Comparison of ENCODE assay signal across 1 mouse cellular context in the genomic region with DNA sequence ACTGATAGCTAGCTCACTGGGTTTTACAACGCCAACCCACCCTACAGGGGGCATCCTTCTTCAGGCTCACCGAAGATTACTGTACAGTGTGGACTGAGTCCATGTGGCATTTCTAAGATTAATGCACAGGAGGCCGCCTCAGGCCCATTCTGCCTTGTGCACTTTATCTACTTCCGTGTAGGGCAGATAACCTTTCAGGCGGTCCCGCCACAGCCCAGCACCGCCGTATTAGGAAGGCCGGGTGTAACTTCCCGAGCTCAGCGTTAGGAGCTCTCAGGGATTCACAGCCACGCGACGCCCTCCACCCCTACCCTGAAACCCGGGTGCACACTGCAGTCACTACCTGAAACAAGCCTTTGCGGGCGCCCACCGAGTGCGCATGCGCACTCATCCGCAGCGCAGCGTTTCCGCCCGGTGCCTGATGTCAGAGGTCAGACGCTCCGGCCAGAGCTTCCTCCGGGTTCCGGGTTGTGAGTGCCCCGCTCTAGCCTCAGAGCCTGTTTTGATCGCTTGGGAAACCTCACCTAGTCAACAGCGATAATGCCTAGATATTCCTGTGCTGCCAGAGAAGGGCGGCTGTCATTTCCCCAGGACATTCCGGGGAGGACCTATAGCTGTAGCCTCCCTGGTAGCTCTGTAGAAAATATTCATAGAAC.
TF ChIP-seq lines count a peak whose summit lies in the region.

No protein-coding gene starts in this region.

TF ChIP-seq in MEL, 35 proteins besides CTCF, POLR2A, EP300 and RAD21 (continued from another document):
- TF ChIP-seq BHLHE40 (IDR thresholded peaks at IDR 0.05; ENCODE audit: borderline replicate concordance, low read depth, low read length) (no peak), ZC3H11A (IDR thresholded peaks at IDR 0.05; ENCODE audit: low read depth, low read length) (no peak), USF2 (IDR thresholded peaks at IDR 0.05; ENCODE audit: borderline replicate concordance in 1 of 2, insufficient read depth in 1 of 2, low read depth in 1 of 2, low read length in 2 of 2) (no peak), GATA1 (IDR thresholded peaks at IDR 0.05; ENCODE audit: low read depth, low read length) (peak; percentile 63; the same call in 1 of the 2 replicates), ELF1 (IDR thresholded peaks at IDR 0.05; ENCODE audit: low read depth, low read length) (peak; percentile 92), USF1 (IDR thresholded peaks at IDR 0.05; ENCODE audit: low read depth, low read length) (peak; percentile 42; the same call in 1 of the 2 replicates), TCF12 (IDR thresholded peaks at IDR 0.05; ENCODE audit: low read depth, low read length) (no peak), CHD2 (IDR thresholded peaks at IDR 0.05; ENCODE audit: low read length) (no peak), E2F4 (IDR thresholded peaks at IDR 0.05; ENCODE audit: borderline replicate concordance, low read depth, low read length) (no peak), ZNF384 (IDR thresholded peaks at IDR 0.05; ENCODE audit: low read depth, low read length) (no peak), NRF1 (IDR thresholded peaks at IDR 0.05; ENCODE audit: insufficient read depth, low read depth, low read length, poor library complexity, severe bottlenecking) (peak; percentile 79), MEF2A (IDR thresholded peaks at IDR 0.05; ENCODE audit: extremely low read depth, insufficient replicate concordance, low read depth, low read length, poor library complexity, severe bottlenecking) (no peak), ZKSCAN1 (IDR thresholded peaks at IDR 0.05; ENCODE audit: low read depth, low read length) (no peak), NELFE (IDR thresholded peaks at IDR 0.05; ENCODE audit: low read depth, low read length) (peak; percentile 87), KAT2A (conservative IDR thresholded peaks at IDR 0.05; ENCODE audit: low read depth, low read length) (no peak; the same call in 1 of the 2 replicates), MAFK (IDR thresholded peaks at IDR 0.05; ENCODE audit: borderline replicate concordance, low read depth, low read length) (no peak; the same call in 1 of the 2 replicates)
